In the genomic region with DNA sequence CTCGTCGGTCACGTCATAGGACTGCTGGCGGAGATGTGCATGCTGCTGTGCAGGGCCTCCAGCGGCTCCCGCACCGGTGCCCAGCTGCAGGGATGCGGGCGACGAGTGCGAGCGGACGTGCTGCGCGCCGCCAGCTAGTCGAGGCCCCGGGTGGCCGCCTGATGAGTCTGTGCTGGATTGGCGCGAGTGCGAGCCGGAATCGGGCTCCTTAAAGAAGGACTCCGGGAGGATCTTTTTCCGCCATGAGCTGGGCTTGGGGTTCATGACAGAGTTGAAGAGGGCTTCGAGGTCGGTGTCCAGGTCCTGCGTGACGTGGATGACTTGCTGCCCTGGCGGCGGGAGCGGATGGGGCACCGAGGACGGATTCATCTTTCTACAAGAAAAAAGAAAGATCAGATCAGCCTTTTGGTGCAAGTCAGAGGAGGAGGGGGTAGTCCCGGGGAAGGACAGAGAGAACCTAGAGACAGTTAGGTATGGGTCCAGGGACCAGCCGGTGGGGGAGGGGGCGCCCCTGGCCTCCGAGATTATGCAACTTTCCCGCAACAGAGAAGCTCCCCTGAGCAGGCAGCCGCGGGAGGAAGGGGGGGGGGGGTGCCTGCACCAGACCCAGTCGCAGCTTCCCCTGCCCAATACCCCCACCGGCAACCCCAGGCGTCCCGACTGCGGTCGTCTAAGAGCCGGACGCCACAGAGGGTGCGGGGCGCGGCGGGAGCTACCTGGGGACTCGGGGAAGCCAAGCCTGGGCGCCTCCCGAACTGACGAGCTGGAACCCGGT, we compare ENCODE assay signal across 7 mouse cellular contexts. TPM values are rescaled to one million over a fixed set of nuclear protein-coding genes. Genes with fewer than 3 reads are reported as not detected.
A peak's percentile ranks its signal among the peaks of the same experiment; 100 is the strongest.
DNase-seq lines count a peak whose midpoint lies in the region; ATAC-seq lines count a peak whose summit lies in the region.

No protein-coding gene starts in this region.

- H3K9me3 ChIP-seq in hindbrain, embryonic 16.5 days (ENCODE audit: control insufficient read depth, low read length), result no peaks in the 10 kb centered on the region
- no peaks in the 10 kb centered on the region for H3K9me3 ChIP-seq in midbrain, embryonic 12.5 days
- no peaks in the 10 kb centered on the region for H3K9me3 ChIP-seq in stomach, embryonic 14.5 days (ENCODE audit: control insufficient read depth, low read depth, low read length)

- peak overlapping the region; percentile 58 for H3K27ac ChIP-seq in hindbrain, embryonic 16.5 days (ENCODE audit: low read depth, low read length)
- H3K27ac ChIP-seq in midbrain, embryonic 12.5 days (replicated peaks), result peak overlapping the region; percentile 74
- peak overlapping the region; percentile 97 for H3K27ac ChIP-seq in stomach, embryonic 14.5 days (ENCODE audit: low read length)

- H3K36me3 ChIP-seq in hindbrain, embryonic 16.5 days (ENCODE audit: control insufficient read depth, insufficient read depth, low read length), result no peaks in the 10 kb centered on the region
- H3K36me3 ChIP-seq in midbrain, embryonic 12.5 days, result no peaks in the 10 kb centered on the region
- no peaks in the 10 kb centered on the region for H3K36me3 ChIP-seq in stomach, embryonic 14.5 days (ENCODE audit: control insufficient read depth, insufficient read depth, low read length)

- intact Hi-C loops in left cerebral cortex, postnatal 4 days (cut with DNase I), result no loop called here

- H3K4me2 ChIP-seq in hindbrain, embryonic 16.5 days (ENCODE audit: low read length), result peak overlapping the region; percentile 67
- H3K4me2 ChIP-seq in midbrain, embryonic 12.5 days (replicated peaks), result peak overlapping the region; percentile 77
- peak overlapping the region; percentile 76 for H3K4me2 ChIP-seq in stomach, embryonic 14.5 days (replicated peaks; ENCODE audit: low read depth, low read length)

- H3K27me3 ChIP-seq in hindbrain, embryonic 16.5 days (replicated peaks; ENCODE audit: control insufficient read depth, insufficient read depth, low read length), result no peaks in the 10 kb centered on the region; the same call in 1 of the 2 replicates
- H3K27me3 ChIP-seq in midbrain, embryonic 12.5 days, result no peaks in the 10 kb centered on the region
- H3K27me3 ChIP-seq in stomach, embryonic 14.5 days (ENCODE audit: control insufficient read depth, insufficient read depth, low read length), result no peaks in the 10 kb centered on the region

- H3K4me3 ChIP-seq in hindbrain, embryonic 16.5 days (ENCODE audit: low read length), result peak overlapping the region; percentile 68
- peak overlapping the region; percentile 67 for H3K4me3 ChIP-seq in midbrain, embryonic 12.5 days
- H3K4me3 ChIP-seq in stomach, embryonic 14.5 days (ENCODE audit: low read depth, low read length), result peak overlapping the region; percentile 85

- WGBS in hindbrain, embryonic 16.5 days, result under 1% methylated on average over 59 of the region's 59 CpGs
- whole genome bisulfite sequencing in midbrain, embryonic 12.5 days, result 1% methylated on average over 56 of the region's 59 CpGs
- WGBS in stomach, embryonic 14.5 days, result under 1% methylated on average over 56 of the region's 59 CpGs

- peak overlapping the region; percentile 76 for H3K9ac ChIP-seq in hindbrain, embryonic 16.5 days (ENCODE audit: low read depth, low read length)
- peak overlapping the region; percentile 68 for H3K9ac ChIP-seq in midbrain, embryonic 12.5 days (replicated peaks)
- peak overlapping the region; percentile 73 for H3K9ac ChIP-seq in stomach, embryonic 14.5 days (replicated peaks; ENCODE audit: low read depth, low read length)

- peak; percentile 48 for ATAC-seq in common myeloid progenitor, adult 5-6 weeks (replicated peaks; ENCODE audit: low read depth, poor library complexity, severe bottlenecking)
- peak; percentile 65 for ATAC-seq in hindbrain, embryonic 16.5 days
- peak; percentile 69 for ATAC-seq in midbrain, embryonic 12.5 days (ENCODE audit: low FRiP score, low read depth)
- ATAC-seq in stomach, embryonic 14.5 days (ENCODE audit: insufficient number of reproducible peaks, insufficient read depth, low FRiP score, low read depth), result peak; percentile 62

- H3K4me1 ChIP-seq in hindbrain, embryonic 16.5 days (ENCODE audit: control insufficient read depth, insufficient read depth, low read depth, low read length), result peaks cover 4% of the 10 kb centered on the region; the same call in 1 of the 2 replicates
- peaks cover 20% of the 10 kb centered on the region for H3K4me1 ChIP-seq in midbrain, embryonic 12.5 days
- peaks cover 12% of the 10 kb centered on the region for H3K4me1 ChIP-seq in stomach, embryonic 14.5 days (ENCODE audit: control insufficient read depth, insufficient read depth, low read length)

- peak; percentile 54 to 58 for DNase-seq in adrenal gland, adult 18-20 months (ENCODE audit: low spot score in 2 of 2)
- peak; percentile 65 for DNase-seq in gastrocnemius, postnatal 10 days
- DNase-seq in left cerebral cortex, postnatal 4 days, result peak; percentile 29

RNA-seq across cellular contexts. Expression of gene Wwtr1, which starts 0.6 kb away (rescaled TPM):
- 10 to 100 TPM; 31.5 to 36.7 TPM for total RNA-seq in adrenal gland, adult 18-20 months (2021)
- total RNA-seq in common myeloid progenitor, adult 5-6 weeks (2017), result 0.19 TPM in 1 of 2 replicates, not detected in the other
- total RNA-seq in gastrocnemius, postnatal 10 days (2021), result 10 to 100 TPM; 49.1 to 52.7 TPM
- 7.9 and 8.6 TPM in 2 replicates for polyA plus RNA-seq in hindbrain, embryonic 16.5 days (2015; fragmentation: Nextera tagmentation; extraction: Ambion mirVana)
- 10 to 100 TPM; 18.2 to 21.6 TPM for total RNA-seq in left cerebral cortex, postnatal 4 days (2021)
- polyA plus RNA-seq in midbrain, embryonic 12.5 days (2016; fragmentation: Nextera tagmentation; extraction: Ambion mirVana), result 10.4 and 11.7 TPM in 2 replicates
- 24.3 and 26.3 TPM in 2 replicates for polyA plus RNA-seq in stomach, embryonic 14.5 days (2014; fragmentation: Nextera tagmentation; extraction: Ambion mirVana)

Comparison
In these comparisons a context has a peak if more than half of its experiments do, and no peak if none do; other contexts are left out.
1. Peak in every context shown above with its lines: DNase-seq, ATAC-seq, H3K4me3 ChIP-seq and H3K27ac ChIP-seq.
2. RNA of gene Wwtr1, which starts 0.6 kb away (total RNA-seq): 49.1 to 52.7 TPM in gastrocnemius, postnatal 10 days, 31.5 to 36.7 TPM in adrenal gland, adult 18-20 months and 18.2 to 21.6 TPM in left cerebral cortex, postnatal 4 days; 0.19 TPM in common myeloid progenitor, adult 5-6 weeks; every median in the first group is over 10 times any median in the second.